Mouse (Mus musculus): Measurements from ENCODE around the gene Daam1. TPM values are rescaled to one million over a fixed set of nuclear protein-coding genes. Genes with fewer than 3 reads are reported as not detected.

Gene Daam1
- total RNA-seq, 2 experiments from 2014 or later, result 18.8 to 21.2 TPM

DNA sequence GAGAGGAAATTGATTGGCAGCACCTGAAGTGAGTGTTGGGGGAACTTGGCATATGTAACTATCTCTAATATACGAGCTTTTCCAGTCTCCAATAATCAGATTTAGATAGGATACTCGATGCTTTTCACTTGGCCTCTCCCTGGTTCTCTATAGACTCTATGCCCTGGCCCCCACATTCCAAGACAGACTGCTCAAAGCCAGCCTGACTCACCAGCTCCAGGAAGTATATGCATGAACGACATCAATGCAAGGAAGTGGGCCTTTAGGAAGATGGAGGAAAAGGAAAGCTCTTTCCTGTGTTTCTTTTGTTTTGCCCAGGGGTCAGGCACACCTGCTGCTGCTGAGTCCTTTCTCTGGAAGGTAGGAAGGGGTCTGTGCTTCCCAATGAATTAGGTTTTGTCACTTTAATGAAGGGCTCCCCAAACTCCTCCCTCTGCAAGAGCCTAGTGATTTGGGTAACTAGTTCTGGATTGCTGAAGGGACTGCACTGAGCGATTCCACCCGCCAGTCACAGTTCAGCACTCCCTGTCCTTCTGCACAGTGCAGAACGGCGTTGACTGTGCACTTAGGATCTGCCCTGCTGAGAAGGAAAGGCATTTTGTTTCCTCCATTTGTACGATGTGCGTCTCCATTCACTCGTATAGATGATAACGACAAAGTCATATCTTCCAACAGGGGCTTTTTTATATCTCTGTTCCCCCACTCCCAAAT, 95.3 kb downstream of the Daam1 start:
- DNase-seq (ENCODE audit: low spot score in 2 of 2), result no peak

GRCm38 (mm10) chr12:71928092-71928491, 97.2 kb downstream of the Daam1 start:
- DNase-seq (ENCODE audit: low spot score in 2 of 2), result no peak

DNA sequence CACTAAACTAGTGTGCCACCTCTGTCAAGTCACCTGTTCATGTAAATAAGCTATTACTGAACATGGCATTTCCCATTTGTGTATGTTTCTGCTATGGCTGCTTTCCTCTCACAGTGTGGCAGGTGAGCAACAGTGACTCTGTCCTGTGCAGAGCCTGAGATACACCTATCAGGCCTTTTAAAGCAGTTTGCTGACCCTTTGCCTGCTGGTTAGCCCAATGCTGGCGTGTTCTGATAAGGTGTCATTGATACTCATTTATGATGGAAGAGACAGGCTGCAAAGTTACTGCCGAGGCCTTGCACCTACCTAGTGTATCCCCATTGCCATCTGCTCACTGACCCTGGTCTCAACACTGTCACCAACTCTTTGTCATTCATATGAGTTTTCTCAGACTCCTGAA, 99.0 kb downstream of the Daam1 start:
- no peak for DNase-seq (ENCODE audit: low spot score in 2 of 2)

- no peak for DNase-seq (ENCODE audit: low spot score in 2 of 2)
Measured at GRCm38 (mm10) chr12:71932433-71933386, 101.8 kb downstream of the Daam1 start.

DNA sequence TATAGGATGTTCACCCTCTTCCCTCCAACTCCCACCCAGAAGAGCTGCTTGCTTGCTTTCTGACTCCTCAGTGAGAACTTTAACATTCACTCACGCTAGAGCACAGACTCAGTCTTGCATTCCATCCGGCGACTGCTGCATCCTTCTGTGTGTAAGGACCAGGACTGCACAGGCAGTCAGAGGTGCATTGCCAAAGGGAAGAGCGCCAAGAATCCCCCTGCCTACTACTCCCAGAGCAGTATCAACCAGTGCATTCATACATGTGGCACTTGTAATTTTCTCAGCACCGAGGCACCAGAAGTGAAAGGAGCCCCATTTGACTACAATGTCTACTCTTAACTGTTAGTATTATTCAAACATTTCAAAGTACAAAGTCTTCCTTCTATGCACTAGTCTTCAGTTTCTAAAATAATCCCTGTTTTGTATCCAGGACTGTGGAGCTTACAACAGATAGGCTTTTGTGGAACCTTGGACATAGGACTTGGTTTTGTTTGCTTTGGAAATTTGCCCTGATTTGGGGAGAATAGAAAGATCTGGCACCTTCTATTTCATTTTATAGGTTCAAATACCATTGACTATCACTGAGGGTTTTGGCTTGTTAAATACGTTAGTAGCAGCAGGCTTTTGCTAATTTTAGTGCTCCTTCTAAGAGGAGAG, 103.2 kb downstream of the Daam1 start:
- DNase-seq (ENCODE audit: low spot score in 2 of 2), result no peak

- DNase-seq (ENCODE audit: low spot score in 2 of 2), result no peak
Measured at GRCm38 (mm10) chr12:71936636-71937035, 105.8 kb downstream of the Daam1 start.

GRCm38 (mm10) chr12:71938513-71938912, 107.6 kb downstream of the Daam1 start:
- DNase-seq (ENCODE audit: low spot score in 2 of 2), result no peak

- no peak for DNase-seq (ENCODE audit: low spot score in 2 of 2)
Measured at GRCm38 (mm10) chr12:71941290-71941689, 110.4 kb downstream of the Daam1 start.

DNA sequence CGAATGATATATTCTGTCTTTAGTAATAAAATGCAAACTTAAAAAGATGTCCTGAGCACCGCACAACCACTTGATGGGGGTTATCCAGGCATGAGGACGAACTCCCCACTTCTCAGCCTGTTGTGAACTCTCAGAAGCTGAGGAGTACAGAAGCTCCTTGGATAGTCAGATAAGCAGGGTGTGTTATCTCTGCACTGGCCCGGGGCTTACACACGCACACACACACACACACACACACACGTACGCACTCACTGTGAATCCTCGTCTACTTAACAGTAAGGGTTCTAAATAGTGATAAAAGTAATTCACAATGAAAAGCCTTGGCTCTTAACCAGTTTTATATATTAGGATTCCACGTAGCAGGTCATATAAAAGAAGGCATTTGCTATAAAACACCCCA, 112.2 kb downstream of the Daam1 start:
- DNase-seq (ENCODE audit: low spot score in 2 of 2), result no peak

GRCm38 (mm10) chr12:71943646-71944045, 112.8 kb downstream of the Daam1 start:
- no peak for DNase-seq (ENCODE audit: low spot score in 2 of 2)

GRCm38 (mm10) chr12:71945844-71946243, 115.0 kb downstream of the Daam1 start:
- no peak for DNase-seq (ENCODE audit: low spot score in 2 of 2)

DNA sequence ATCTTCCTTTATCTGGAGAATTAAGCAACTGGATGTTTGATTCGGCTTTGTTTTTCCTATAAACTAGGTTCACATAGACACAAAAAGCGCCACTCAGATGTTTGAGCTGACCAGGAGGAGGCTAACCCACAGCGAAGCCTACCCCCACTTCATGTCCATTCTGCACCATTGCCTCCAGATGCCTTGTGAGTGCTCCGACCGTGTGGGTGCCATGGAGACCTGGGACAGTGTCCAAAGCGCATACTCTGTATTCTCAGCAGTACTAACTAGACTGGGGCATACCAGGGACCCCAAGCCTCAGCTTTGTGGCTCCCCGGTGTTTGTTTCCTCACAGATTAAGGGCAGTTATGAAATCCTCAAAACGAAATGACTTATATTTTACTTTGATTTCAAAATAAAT, 115.6 kb downstream of the Daam1 start:
- DNase-seq (ENCODE audit: low spot score in 2 of 2), result no peak

- no peak for DNase-seq (ENCODE audit: low spot score in 2 of 2)
Measured at GRCm38 (mm10) chr12:71948972-71949371, 118.1 kb downstream of the Daam1 start.

DNA sequence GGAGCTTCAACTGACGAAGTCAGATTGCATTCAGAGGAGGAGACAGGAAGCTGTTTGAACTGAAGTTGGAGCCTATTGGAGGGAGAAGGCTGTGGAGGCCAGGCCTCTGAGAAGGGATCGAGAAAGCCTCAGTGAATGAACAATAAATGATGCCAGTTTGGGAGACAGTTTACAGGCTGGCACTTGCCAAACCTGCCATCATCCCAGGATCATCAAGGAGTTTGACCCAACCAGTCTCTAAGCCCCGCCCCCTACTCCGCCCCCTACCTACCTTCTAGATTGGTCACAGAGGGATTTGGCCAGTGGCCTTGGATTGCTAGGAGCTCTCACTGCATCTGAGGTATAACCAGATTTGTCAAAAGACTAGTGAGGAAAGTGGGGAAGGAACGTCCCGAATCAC, 118.7 kb downstream of the Daam1 start:
- no peak for DNase-seq (ENCODE audit: low spot score in 2 of 2)

DNA sequence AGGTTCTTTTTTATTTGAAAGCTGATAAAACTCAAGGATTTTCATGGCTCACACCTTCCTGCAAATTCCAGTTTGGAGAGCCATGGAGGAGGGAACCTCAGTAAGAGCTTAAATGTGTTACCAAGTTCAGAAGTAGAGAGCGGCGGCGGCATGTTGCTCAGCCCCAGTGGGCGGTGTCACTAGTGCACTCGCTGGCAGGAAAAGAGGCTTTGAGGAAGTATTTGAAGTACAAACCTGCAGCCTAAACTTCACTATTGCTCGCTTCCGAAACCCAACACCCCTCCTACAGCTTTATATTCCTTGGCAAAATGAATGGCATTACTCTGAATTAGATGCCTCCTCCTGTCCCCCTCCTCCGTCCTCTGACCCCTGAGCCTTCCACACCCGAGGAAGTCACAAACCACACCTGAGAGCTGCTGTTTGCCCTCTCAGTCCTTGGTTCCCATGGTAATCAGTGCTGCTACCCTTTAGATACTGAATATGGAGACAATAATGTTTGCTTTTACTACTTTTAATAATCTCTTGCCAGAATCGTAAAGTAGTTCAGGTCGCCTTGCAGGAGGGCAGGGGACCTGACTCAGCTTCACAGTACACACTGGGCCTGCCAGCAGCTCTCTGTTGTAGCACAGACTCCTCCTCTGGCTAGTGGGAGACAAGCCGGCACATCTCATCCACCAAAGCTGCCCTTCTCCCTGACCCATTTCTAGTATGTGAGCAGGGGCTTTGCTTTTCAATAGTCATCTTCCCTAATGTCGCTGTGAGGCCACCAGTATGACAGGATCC, 119.4 kb downstream of the Daam1 start:
- DNase-seq (ENCODE audit: low spot score in 2 of 2), result no peak

- DNase-seq (ENCODE audit: low spot score in 2 of 2), result no peak
Measured at GRCm38 (mm10) chr12:71954180-71954935, 123.5 kb downstream of the Daam1 start.

DNA sequence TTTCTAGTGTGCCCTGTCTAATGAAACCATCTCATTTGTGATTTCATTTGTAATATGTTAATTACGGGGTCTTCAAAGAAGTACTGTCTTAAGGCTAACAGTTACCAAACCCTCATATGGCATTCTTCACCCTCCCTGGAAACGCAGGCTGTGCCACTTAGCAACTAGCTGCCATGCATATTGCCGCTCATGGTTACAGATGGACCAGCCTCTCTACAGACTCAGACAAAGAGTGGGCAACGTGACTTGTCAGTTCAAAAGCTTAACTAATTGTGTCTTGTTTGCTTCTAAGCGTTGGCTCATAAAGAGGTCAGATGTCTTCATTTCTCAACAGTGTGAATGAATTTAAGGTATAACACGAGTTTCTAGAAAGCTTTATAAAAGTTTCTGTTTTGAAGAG, 126.1 kb downstream of the Daam1 start:
- DNase-seq (ENCODE audit: low spot score in 2 of 2), result no peak

DNA sequence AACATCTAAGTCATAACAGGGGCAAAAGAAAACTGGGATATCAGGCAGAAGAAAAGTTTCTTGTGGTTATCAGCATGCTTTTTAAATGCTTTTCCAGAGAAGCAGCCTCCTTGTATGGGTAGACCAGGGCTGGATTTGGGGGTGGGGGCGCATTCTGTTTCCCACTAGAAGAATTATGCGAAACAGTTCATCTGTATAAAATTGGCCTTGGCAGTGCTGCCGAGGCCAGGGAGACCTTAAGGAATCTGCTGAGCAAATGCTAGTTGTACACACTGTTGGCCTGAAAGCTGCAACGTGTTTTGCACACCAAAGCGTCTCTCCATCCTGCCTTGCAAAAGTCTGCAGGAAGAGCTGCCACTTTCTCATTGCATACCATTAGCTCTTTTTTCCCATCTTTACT, 126.6 kb downstream of the Daam1 start:
- no peak for DNase-seq (ENCODE audit: low spot score in 2 of 2)

DNA sequence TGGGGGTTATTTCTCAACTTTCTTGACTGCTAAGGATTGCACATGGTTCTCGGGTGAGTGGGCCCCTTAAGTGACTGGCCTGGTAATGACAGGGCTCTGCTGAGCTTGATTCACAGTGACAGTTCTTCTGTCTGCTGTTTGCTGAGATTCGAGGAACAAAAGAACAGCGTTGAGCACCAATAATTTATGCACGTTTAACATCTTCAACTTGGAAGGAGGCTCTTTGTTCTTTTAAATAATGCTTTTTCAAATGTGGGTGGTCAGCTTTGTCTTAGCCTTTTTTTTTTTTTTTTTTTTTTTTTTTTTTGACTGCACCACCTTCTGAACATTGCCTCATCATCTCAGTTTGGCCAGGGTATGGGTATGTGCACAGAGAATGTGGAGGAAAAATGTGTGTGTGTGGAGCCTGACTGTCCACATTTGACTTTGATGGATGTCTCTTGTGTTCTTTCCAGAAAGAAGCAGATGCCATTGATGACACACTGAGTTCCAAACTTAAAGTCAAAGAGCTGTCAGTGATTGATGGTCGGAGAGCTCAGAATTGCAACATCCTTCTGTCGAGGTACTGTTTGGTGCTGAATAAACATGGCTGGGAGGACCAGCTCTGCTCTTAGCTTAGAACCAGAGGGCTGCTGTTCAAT, 128.6 kb downstream of the Daam1 start:
- DNase-seq (ENCODE audit: low spot score in 2 of 2), result peak in 1 of 2 experiments; percentile 27

DNA sequence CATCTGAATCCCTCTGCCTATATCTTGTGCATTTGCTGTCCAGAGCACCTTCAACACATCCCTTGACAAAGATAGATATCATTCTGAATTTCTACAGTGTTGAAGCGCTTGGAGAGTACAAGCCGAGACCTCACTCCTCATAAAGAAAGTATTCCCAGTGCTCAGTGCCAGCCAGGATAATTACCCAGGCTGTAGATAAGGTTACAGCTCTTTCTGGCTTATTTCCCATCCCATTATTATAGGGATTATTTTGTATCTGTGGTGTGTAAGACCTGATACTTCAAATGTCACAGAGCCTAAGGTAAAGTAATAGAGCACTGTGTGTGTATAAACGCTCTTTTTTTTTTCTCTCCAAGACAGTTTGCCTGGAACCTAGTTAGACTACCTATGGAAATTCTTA, 130.8 kb downstream of the Daam1 start:
- DNase-seq (ENCODE audit: low spot score in 2 of 2), result no peak

Data from adrenal gland, adult 18-20 months (tissue).